Mouse (Mus musculus) myocyte (in vitro differentiated cells): ENCODE measurements around the gene Tmem267.
"Not testable (repeated sequence)": the region's sequence is repeated elsewhere in the genome, so short reads cannot be mapped to it uniquely, and the experiment has no call there.

Source experiments
- CEBPB ChIP-seq: IDR thresholded peaks from 2 replicates; pipeline ENCODE4 v1.6.1; 2011; ENCODE audit warnings: mild to moderate bottlenecking, moderate library complexity; ENCODE audit not compliant: poor library complexity, insufficient read depth, severe bottlenecking
- E2F4 ChIP-seq: IDR thresholded peaks from one replicate; pipeline ENCODE4 v1.6.1; 2011; ENCODE audit warnings: mild to moderate bottlenecking, control low read depth, moderate library complexity; ENCODE audit not compliant: insufficient read depth
- MAX ChIP-seq: IDR thresholded peaks from one replicate; pipeline ENCODE4 v1.6.1; 2011; ENCODE audit warnings: low read depth, mild to moderate bottlenecking, control low read depth
- MYOD1 ChIP-seq, 3 experiments: IDR thresholded peaks; one replicate each; pipeline ENCODE4 v1.6.1; 2011; ENCODE audit warnings: control low read depth in 2 of 3, low read depth in 2 of 3, mild to moderate bottlenecking in 2 of 3, moderate library complexity in 1 of 3; ENCODE audit not compliant: insufficient read length in 2 of 3, control insufficient read depth in 1 of 3
- POLR2A ChIP-seq: IDR thresholded peaks from one replicate; pipeline ENCODE4 v1.6.1; 2011; ENCODE audit warnings: low read depth, mild to moderate bottlenecking, control low read depth, moderate library complexity; ENCODE audit not compliant: insufficient read length
- REST ChIP-seq: IDR thresholded peaks from one replicate; pipeline ENCODE4 v1.6.1; 2011; ENCODE audit warnings: mild to moderate bottlenecking, control low read depth, moderate library complexity; ENCODE audit not compliant: insufficient read depth, insufficient read length
- SRF ChIP-seq: IDR thresholded peaks from one replicate; pipeline ENCODE4 v1.6.1; 2011; ENCODE audit warnings: low read depth; ENCODE audit not compliant: control insufficient read depth, insufficient read length
- TCF12 ChIP-seq: IDR thresholded peaks from one replicate; pipeline ENCODE4 v1.6.1; 2011; ENCODE audit warnings: mild to moderate bottlenecking, control low read depth; ENCODE audit not compliant: poor library complexity, insufficient read depth, severe bottlenecking
- TCF3 ChIP-seq: IDR thresholded peaks from one replicate; pipeline ENCODE4 v1.6.1; 2011; ENCODE audit warnings: low read depth, control low read depth; ENCODE audit not compliant: insufficient read length
- USF1 ChIP-seq: IDR thresholded peaks from one replicate; pipeline ENCODE4 v1.6.1; 2011; ENCODE audit warnings: low read depth, mild to moderate bottlenecking, control low read depth, moderate library complexity

DNA sequence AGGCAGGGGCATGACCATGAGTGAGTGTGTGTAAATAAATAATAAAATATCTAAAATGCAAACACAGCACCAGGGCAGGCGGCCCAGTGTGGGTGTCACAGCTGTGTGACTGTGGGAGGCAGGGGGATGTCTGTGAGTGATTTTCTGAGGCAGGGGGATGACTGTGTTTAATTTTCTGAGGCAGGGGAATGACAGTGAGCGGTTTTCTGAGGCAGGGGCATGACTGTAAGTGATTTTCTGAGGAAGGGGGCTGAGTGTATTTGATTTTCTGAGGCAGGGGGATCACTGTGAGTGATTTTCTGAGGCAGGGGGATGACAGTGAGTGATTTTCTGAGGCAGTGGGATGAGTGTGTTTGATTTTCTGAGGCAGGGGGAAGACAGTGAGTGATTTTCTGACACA lies 111.7 kb downstream of the Tmem267 start:
- TF ChIP-seq MAX; E2F4; POLR2A; USF1; TCF3; TCF12; MYOD1 (IDR thresholded peaks at IDR 0.05; ENCODE audit: control insufficient read depth in 1 of 3, insufficient read length in 2 of 3, low read depth in 2 of 3); CEBPB; REST; SRF: not testable (repeated sequence)
